Mouse (Mus musculus): ENCODE measurements around the gene Slc5a9.
A peak's percentile ranks its signal among the peaks of the same experiment; 100 is the strongest.
"Not testable (repeated sequence)": the region's sequence is repeated elsewhere in the genome, so short reads cannot be mapped to it uniquely, and the experiment has no call there.

Gene Slc5a9

DNA sequence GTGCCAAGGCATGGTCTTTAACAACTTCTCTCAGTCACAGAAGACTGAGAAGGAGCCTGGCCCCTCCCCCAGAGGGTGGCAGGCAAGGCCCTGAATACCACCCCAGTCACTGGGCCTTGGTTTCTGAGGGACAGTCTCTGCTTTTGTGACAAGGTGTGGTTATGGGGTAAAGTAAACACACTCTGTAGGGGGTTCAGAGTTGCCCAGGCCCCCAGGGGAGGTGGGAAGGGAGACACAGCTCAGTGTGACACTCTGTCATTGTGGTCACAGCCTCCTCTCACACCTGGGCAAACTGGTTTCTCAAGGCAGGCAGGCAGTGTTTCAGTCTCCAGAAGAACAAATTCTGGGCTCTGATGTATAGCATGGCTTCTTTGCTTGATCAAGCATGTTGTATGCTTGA, at the start of gene Slc5a9:
Gene Slc5a9, minus strand, starts transcription at position 144 of the 400 bp plus-strand sequence.
- no peak for DNase-seq (ENCODE audit: inconsistent age in 2 of 2, low spot score in 1 of 2)

DNA sequence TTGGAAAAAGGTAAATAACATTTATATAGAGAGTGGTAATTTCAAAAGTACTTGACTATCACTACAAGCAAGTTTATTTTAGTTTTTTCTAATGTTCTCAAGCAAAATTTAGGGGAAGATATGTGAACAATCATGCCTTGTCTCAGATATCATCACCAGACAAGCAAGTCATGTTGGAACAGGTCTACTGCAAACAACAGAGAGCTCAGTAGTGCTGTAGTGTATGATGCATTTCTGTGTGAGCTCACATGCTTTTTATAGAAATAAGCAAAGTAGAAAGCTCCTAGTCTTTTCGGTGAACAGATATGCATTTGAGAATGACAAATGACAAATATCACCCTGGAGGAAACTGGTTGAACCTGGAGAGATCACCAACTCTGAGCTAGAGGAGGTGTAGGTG, 16.4 kb upstream of the Slc5a9 start, which contains the start of gene Skint8:
Gene Skint8, plus strand, starts transcription at position 301 of the 400 bp plus-strand sequence.
- DNase-seq (ENCODE audit: inconsistent age in 2 of 2, low spot score in 1 of 2): no peak

DNA sequence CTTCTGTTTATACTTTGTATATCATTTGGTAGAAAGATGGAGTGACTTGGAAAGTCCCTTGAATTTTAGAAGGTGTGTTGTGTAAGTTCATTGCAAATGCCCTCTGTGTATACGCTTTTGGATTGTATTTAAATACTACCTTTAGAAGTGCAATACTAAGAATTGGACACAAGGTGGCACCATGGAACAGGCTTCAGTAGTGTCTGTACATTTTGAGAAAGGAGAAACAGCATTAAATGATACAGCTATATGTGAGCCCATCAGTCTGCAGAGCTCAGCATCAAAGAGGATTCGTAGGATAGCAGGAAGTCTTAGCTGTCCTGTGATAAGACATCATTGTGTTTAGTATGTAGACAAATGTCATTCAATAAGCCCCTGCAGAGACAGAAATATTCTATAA, 5.2 kb upstream of the Slc5a9 start:
- peak in 1 of 2 experiments; percentile 66 for DNase-seq (ENCODE audit: inconsistent age in 2 of 2, low spot score in 1 of 2)

DNA sequence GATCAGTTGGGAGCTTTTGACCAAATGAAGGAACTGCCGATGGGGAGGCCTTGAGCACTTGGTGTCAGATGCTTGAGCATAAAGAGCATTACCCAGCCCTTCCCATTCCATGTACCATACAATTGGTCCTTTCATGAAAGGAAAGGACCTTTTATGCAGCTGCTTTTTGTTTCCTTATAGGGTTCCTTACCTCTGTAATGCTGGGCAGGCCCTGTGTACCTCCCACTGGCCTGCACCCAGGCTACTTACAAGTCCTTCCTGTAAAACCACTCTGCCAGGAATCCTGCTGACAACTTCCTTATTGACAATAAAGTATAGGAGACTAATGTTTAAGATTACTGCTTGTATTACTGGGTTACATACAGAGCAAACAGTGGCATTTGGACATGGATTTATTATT, 1.2 kb downstream of the Slc5a9 start:
- no peak for DNase-seq (ENCODE audit: inconsistent age in 2 of 2, low spot score in 1 of 2)

DNA sequence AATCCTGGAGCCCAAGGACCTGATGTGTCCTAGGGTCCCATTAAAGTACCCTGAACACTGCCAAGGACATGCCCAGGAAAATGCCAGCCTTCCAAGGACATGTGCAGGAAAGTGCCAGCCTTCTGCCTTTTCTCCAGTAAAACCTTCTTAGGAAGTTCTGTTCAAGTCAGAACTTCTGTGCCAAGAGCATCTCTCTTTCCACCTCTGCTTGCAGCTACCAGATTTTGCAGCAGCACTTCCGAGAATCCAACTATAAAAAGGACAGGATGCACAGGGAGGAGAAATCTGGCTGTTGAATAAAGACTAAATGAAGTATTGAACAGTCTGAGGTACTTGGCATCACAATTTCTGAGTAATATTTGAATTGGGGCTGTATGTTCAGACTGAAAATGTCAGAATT, 2.2 kb downstream of the Slc5a9 start:
- not testable (repeated sequence) for DNase-seq (ENCODE audit: inconsistent age in 2 of 2, low spot score in 1 of 2)

DNA sequence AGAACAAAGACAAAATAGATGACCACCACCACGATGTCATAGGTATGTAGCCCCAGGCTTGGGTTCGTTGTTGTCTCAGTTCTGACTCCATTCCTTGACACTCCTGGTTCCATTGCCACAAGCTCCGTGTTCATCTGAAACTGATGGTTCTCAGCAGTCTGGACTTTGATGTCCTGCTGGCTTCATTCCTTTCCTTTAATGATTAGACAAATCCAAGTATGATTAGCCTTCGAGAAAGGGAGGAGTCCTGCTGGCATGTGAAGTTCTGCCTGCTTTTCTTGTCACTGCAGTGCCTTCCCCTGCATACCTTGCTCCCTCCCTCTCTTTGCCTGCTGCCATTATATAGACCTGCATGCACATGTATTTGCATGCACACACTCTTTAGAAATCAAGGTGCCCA, 4.2 kb downstream of the Slc5a9 start:
- no peak for DNase-seq (ENCODE audit: inconsistent age in 2 of 2, low spot score in 1 of 2)

DNA sequence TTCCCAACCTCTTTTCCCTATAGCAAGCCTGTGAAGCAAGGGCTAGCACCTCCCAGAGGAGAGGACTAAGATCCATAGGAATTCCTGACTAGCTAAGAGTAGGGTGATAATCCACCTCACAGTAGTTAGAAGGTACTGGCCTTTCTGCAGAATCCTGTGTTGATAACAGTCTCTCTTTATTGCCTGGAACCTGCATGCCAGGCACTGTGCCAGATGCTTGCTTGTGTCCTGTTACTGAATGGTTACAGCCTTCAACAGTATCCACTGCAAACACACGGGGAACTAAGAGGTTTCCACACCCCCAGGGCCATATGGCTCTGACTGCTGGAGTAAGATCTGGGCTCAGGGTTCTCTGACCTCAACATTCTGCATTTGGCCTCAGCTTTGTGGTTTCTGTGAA, 5.0 kb downstream of the Slc5a9 start:
- no peak for DNase-seq (ENCODE audit: inconsistent age in 2 of 2, low spot score in 1 of 2)

DNA sequence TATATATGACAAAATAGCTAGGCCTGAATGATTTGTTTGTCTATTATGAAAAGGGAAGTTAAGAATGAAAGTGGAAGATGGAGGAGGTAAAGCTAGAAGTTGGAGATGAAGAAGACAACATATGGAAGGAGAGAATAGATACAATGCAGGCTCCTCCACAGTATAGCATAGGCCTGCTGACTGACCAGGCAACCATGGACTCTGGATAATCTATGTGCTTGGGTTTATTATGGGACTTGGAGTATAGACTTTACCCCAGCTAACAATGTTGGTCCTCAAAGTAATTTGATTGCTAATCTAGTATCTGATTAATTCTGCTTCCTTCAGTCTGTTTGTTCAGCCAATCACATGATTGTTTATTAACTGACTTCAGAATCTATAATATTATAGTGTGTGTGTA, 10.6 kb downstream of the Slc5a9 start:
- DNase-seq (ENCODE audit: inconsistent age in 2 of 2, low spot score in 1 of 2): no peak

DNA sequence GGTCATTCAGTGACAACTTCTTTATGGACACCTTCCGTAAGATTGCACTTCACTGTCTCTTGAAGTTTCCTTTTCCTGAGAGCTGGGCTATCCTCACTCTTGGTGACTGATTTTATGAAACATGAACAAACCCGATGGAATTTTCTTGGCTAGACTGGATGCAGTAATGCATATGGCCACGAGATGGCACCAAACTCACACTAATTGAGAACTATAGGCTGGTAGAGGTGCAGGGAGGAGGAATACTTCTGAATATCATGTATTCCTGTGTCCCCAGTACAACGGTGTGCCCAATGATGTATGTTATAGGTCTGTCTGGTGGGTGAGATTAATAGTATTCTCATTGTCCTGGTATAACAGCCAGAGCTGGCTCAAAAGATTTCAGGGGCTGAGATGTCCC, 16.1 kb downstream of the Slc5a9 start:
- DNase-seq (ENCODE audit: inconsistent age in 2 of 2, low spot score in 1 of 2): peak; percentile 71 to 93

DNA sequence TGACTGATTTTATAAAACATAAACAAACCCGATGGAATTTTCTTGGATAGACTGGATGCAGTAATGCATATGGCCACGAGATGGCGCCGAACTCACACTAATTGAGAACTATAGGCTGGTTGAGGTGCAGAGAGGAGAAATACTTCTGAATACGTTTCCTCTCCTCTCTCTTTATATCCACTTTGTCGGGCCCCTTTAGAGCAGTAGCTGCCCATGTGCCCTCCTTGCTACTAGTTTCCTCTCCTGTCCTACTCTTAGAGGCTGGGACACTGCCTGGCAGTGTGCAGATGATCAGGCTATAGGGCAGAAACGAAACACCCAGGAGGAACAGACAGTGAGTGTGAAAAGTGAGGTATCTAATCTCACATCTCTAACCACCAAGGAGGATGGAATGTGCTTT, 16.7 kb downstream of the Slc5a9 start:
- DNase-seq (ENCODE audit: inconsistent age in 2 of 2, low spot score in 1 of 2): peak; percentile 51 to 88

DNA sequence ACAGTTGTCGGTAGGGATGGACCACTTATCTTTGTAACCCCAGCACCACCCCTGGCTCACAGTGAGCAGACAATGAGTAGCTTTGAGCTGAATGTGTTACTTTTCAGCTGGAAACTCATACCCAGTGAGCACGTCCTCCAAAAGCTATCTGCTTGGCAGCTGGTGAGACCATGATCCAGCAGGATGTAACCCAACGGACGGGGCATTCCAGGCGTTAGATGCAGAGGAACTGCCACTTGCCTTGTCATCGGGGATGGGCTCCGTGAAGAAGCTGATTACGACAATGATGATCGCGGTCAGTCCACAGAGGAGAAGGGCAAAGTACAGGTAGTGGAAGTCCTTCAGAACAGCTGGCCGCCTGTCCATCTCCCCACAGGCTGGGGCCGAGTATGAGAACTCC, 19.2 kb downstream of the Slc5a9 start:
- no peak for DNase-seq (ENCODE audit: inconsistent age in 2 of 2, low spot score in 1 of 2)

DNA sequence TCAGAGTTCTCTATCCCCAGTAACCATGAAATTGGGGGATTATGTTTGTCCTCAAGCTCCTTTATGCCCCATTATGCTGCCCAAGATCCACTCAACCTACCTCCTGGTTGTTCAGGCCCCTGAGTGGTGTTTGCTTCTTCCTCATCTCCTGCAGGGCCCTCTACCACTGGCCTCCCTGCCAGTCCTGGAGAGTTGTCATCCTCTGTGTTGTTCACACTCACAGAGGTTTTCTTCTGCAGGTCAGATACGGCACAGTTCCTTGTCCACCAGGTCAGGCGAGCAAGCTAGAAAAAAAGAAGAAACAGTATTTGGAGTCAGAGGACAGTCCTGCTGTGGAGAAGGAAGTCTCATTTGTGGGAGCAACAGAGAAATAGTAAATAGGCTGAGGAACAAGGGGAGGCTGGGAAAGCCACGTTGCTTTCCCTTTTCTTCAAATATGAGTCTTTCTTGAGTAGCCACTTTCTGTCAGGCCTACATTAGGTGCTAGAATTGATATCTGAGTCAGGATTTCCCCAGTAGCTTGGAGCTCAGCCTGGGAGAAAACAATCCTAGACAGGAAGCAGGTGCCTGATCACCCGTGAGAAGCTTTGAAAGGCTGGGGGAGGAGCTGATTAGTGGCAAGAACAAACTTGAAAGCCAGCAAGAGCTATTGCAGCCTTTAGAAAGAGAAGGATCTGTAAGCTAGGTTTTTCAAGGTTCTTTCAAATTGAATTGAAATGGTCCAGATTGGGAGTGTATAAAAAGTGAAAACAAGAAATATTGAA, 22.4 kb downstream of the Slc5a9 start:
- DNase-seq (ENCODE audit: inconsistent age in 2 of 2, low spot score in 1 of 2): no peak

DNA sequence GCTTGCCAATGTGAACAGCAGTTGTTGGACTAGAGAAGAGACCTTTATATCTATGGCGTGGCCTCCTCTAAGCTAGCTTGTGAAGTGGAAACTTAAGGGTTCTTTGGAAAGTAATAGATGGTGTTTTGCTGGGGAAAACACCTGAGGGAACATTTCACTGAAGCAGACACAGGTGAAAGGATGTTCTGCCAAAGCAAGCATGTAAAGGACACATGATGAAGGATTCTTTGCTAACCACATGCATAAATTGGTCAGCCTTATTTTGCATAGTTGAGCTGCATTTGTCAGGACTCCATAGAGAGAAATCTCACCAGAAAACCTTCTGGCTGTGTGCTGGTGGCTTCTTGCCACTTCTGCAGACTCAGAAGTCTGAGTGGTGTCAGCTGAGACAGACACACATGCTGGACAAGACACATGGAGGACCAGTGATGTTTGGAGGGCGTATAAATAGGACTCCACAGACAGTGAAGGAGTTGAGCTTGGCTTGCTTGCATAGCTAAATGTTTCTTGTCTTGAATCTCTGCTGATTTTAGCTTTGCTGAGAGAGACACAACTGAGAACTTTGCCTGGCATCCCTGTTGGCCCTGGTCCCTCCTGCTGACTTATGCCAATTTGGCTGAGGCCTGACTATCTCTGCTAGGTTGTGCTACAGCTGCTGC, 34.8 kb downstream of the Slc5a9 start:
- no peak for DNase-seq (ENCODE audit: inconsistent age in 2 of 2, low spot score in 1 of 2)

DNA sequence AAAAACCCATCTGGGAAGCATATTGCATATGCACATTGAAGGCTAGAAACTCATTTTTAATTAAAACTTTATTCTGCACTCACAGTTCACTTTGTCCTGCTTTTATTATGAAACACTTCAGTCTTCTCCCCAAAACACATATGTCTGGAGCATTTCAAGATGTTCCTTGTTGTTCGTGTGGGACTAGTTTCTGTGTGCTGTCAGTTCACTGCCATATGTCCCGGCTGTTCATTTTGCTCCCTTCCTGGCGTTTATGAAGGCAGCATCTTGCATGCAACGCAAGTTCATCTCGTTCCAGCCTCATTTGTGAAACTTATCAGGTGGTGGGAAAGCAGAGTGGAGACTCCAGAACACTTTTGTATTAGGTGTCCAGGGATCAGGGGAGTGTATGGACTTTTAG, 36.0 kb downstream of the Slc5a9 start:
- DNase-seq (ENCODE audit: inconsistent age in 2 of 2, low spot score in 1 of 2): no peak

DNA sequence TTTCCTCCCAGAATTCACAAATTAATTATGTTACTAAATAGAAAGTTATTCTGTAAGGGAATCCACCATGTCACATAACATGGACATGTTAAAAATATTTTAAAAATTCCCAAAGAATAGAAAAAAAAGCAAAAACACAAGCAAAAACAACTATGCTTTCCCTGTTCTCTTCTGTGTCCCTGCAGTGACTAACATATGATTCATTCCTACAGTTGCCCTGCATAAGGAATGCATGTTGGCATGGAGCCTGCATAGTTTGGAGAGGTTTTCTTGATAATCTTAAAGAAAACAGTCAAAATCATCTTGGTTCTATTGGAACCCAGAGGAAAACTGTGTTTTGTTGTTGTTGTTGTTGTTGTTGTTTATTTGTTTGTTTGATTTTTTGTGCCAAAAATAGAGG, 50.1 kb downstream of the Slc5a9 start:
- no peak for DNase-seq (ENCODE audit: inconsistent age in 2 of 2, low spot score in 1 of 2)

DNA sequence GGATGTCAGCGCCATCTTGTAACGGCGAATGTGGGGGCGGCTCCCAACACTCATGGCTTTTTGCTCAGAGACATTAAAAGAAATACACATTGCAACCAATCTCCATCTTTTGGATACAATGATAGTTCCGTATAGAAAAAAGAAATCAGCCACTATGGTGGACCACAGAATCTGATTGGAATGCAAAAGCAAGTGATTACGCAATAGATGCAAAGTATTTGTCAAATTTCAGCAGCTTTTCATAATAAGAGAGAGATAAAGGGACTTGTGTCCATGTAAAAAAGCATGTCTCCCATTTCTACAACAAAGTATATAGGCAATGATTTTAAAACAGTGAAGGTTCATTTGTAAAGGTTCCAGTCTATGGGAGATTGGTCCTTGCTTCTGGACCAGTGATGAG, 63.8 kb downstream of the Slc5a9 start:
- DNase-seq (ENCODE audit: inconsistent age in 2 of 2, low spot score in 1 of 2): no peak
